Mouse (Mus musculus) CH12.LX (cell line): ENCODE data around the gene E4f1. TPM values are rescaled to one million over a fixed set of nuclear protein-coding genes. Genes with fewer than 3 reads are reported as not detected.

ENCODE experiments used
- polyA plus RNA-seq: library from polyadenylated mRNA; unstranded; fragments of >175 nt; gene quantifications from 2 replicates; pipeline ENCODE4 v1.2.1, GENCODE M21; 2012; ENCODE audit warnings: low read depth; ENCODE audit not compliant: insufficient read length
- total RNA-seq, 2 experiments: library from RNA; depleted of rRNA; stranded (reverse); fragments of 300-350 nt in 1 of 2; fragments of >200 nt in 1 of 2; gene quantifications; 2 replicates each; pipeline ENCODE4 v1.2.3; 2012 to 2014

The E4f1 gene
- total and polyA plus RNA-seq, 3 experiments, result 10.2 to 22.7 (median 16.2) TPM

Other genes starting within 250 kb of the E4f1 start
Only the 20 nearest of the 25 such genes appear.
- gene Ccnf, start 218.8 kb downstream of the E4f1 start, total RNA-seq (2012; rRNA removed), result 40.1 and 40.9 TPM in 2 replicates
- gene Ccnf, start 218.8 kb downstream of the E4f1 start, total RNA-seq (2014; rRNA removed), result 26.4 and 27.7 TPM in 2 replicates
- 57.6 and 60.7 TPM in 2 replicates for gene Ccnf, start 218.8 kb downstream of the E4f1 start, polyA plus RNA-seq
- gene Abca17, start 119.2 kb downstream of the E4f1 start, total RNA-seq (2012; rRNA removed), result not detected in 2 replicates
- gene Abca17, start 119.2 kb downstream of the E4f1 start, total RNA-seq (2014; rRNA removed), result 0.35 TPM in 1 of 2 replicates, not detected in the other
- gene Abca17, start 119.2 kb downstream of the E4f1 start, polyA plus RNA-seq, result not detected in 2 replicates
- 5.7 and 8.4 TPM in 2 replicates for gene Abca3, start 118.4 kb downstream of the E4f1 start, total RNA-seq (2012; rRNA removed)
- gene Abca3, start 118.4 kb downstream of the E4f1 start, total RNA-seq (2014; rRNA removed), result 3.9 and 4.0 TPM in 2 replicates
- 8.7 and 9.1 TPM in 2 replicates for gene Abca3, start 118.4 kb downstream of the E4f1 start, polyA plus RNA-seq
- 160 and 186 TPM in 2 replicates for gene Rnps1, start 55.7 kb downstream of the E4f1 start, total RNA-seq (2012; rRNA removed)
- 288 and 302 TPM in 2 replicates for gene Rnps1, start 55.7 kb downstream of the E4f1 start, total RNA-seq (2014; rRNA removed)
- 252 and 255 TPM in 2 replicates for gene Rnps1, start 55.7 kb downstream of the E4f1 start, polyA plus RNA-seq
- gene Eci1, start 43.7 kb downstream of the E4f1 start, total RNA-seq (2012; rRNA removed), result 97.4 and 122 TPM in 2 replicates
- 94.7 and 100 TPM in 2 replicates for gene Eci1, start 43.7 kb downstream of the E4f1 start, total RNA-seq (2014; rRNA removed)
- gene Eci1, start 43.7 kb downstream of the E4f1 start, polyA plus RNA-seq, result 70.1 and 74.1 TPM in 2 replicates
- gene Dnase1l2, start 27.2 kb downstream of the E4f1 start, total RNA-seq (2012; rRNA removed), result 1.5 and 1.6 TPM in 2 replicates
- gene Dnase1l2, start 27.2 kb downstream of the E4f1 start, total RNA-seq (2014; rRNA removed), result 0.82 TPM in 2 replicates
- 1.1 and 1.3 TPM in 2 replicates for gene Dnase1l2, start 27.2 kb downstream of the E4f1 start, polyA plus RNA-seq
- gene Pgp, start 79 bp upstream of the E4f1 start, total RNA-seq (2012; rRNA removed), result 14.2 and 17.3 TPM in 2 replicates
- gene Pgp, start 79 bp upstream of the E4f1 start, total RNA-seq (2014; rRNA removed), result 31.1 and 41.8 TPM in 2 replicates
- gene Pgp, start 79 bp upstream of the E4f1 start, polyA plus RNA-seq, result 41.1 and 41.6 TPM in 2 replicates
- 0.98 and 1.1 TPM in 2 replicates for gene Bricd5, start 3.6 kb upstream of the E4f1 start, total RNA-seq (2012; rRNA removed)
- not detected in 2 replicates for gene Bricd5, start 3.6 kb upstream of the E4f1 start, total RNA-seq (2014; rRNA removed)
- 0.61 TPM in 1 of 2 replicates, not detected in the other for gene Bricd5, start 3.6 kb upstream of the E4f1 start, polyA plus RNA-seq
- 10.0 and 13.6 TPM in 2 replicates for gene Mlst8, start 8.8 kb upstream of the E4f1 start, total RNA-seq (2012; rRNA removed)
- 10.9 and 14.0 TPM in 2 replicates for gene Mlst8, start 8.8 kb upstream of the E4f1 start, total RNA-seq (2014; rRNA removed)
- gene Mlst8, start 8.8 kb upstream of the E4f1 start, polyA plus RNA-seq, result 21.8 and 24.7 TPM in 2 replicates
- gene Caskin1, start 18.3 kb upstream of the E4f1 start, total RNA-seq (2012; rRNA removed), result 0.08 and 0.21 TPM in 2 replicates
- not detected in 2 replicates for gene Caskin1, start 18.3 kb upstream of the E4f1 start, total RNA-seq (2014; rRNA removed)
- gene Caskin1, start 18.3 kb upstream of the E4f1 start, polyA plus RNA-seq, result 0.71 and 0.80 TPM in 2 replicates
- 122 and 127 TPM in 2 replicates for gene Traf7, start 57.6 kb upstream of the E4f1 start, total RNA-seq (2012; rRNA removed)
- gene Traf7, start 57.6 kb upstream of the E4f1 start, total RNA-seq (2014; rRNA removed), result 109 and 114 TPM in 2 replicates
- gene Traf7, start 57.6 kb upstream of the E4f1 start, polyA plus RNA-seq, result 167 and 176 TPM in 2 replicates
- gene Rab26, start 63.9 kb upstream of the E4f1 start, total RNA-seq (2012; rRNA removed), result 1.3 and 2.2 TPM in 2 replicates
- 0.36 TPM in 1 of 2 replicates, not detected in the other for gene Rab26, start 63.9 kb upstream of the E4f1 start, total RNA-seq (2014; rRNA removed)
- gene Rab26, start 63.9 kb upstream of the E4f1 start, polyA plus RNA-seq, result 0.40 and 0.74 TPM in 2 replicates
- 11.1 and 13.4 TPM in 2 replicates for gene Pkd1, start 79.5 kb upstream of the E4f1 start, total RNA-seq (2012; rRNA removed)
- gene Pkd1, start 79.5 kb upstream of the E4f1 start, total RNA-seq (2014; rRNA removed), result 2.7 and 2.8 TPM in 2 replicates
- 7.5 and 8.3 TPM in 2 replicates for gene Pkd1, start 79.5 kb upstream of the E4f1 start, polyA plus RNA-seq
- 35.2 and 35.4 TPM in 2 replicates for gene Tsc2, start 162.3 kb upstream of the E4f1 start, total RNA-seq (2012; rRNA removed)
- gene Tsc2, start 162.3 kb upstream of the E4f1 start, total RNA-seq (2014; rRNA removed), result 7.8 and 9.1 TPM in 2 replicates
- 54.4 and 69.8 TPM in 2 replicates for gene Tsc2, start 162.3 kb upstream of the E4f1 start, polyA plus RNA-seq
- 21.9 and 24.0 TPM in 2 replicates for gene Nthl1, start 162.4 kb upstream of the E4f1 start, total RNA-seq (2012; rRNA removed)
- gene Nthl1, start 162.4 kb upstream of the E4f1 start, total RNA-seq (2014; rRNA removed), result 20.1 TPM in 2 replicates
- gene Nthl1, start 162.4 kb upstream of the E4f1 start, polyA plus RNA-seq, result 20.4 and 25.7 TPM in 2 replicates
- 4.4 and 5.5 TPM in 2 replicates for gene Slc9a3r2, start 180.0 kb upstream of the E4f1 start, total RNA-seq (2012; rRNA removed)
- 1.8 and 2.1 TPM in 2 replicates for gene Slc9a3r2, start 180.0 kb upstream of the E4f1 start, total RNA-seq (2014; rRNA removed)
- 4.8 and 5.1 TPM in 2 replicates for gene Slc9a3r2, start 180.0 kb upstream of the E4f1 start, polyA plus RNA-seq
- gene Npw, start 188.1 kb upstream of the E4f1 start, total RNA-seq (2012; rRNA removed), result not detected in 2 replicates
- gene Npw, start 188.1 kb upstream of the E4f1 start, total RNA-seq (2014; rRNA removed), result not detected in 2 replicates
- gene Npw, start 188.1 kb upstream of the E4f1 start, polyA plus RNA-seq, result not detected in 2 replicates
- gene Zfp598, start 199.4 kb upstream of the E4f1 start, total RNA-seq (2012; rRNA removed), result 27.9 and 31.8 TPM in 2 replicates
- 22.1 and 23.4 TPM in 2 replicates for gene Zfp598, start 199.4 kb upstream of the E4f1 start, total RNA-seq (2014; rRNA removed)
- 43.5 and 54.0 TPM in 2 replicates for gene Zfp598, start 199.4 kb upstream of the E4f1 start, polyA plus RNA-seq
- 2.2 and 3.9 TPM in 2 replicates for gene Syngr3, start 219.6 kb upstream of the E4f1 start, total RNA-seq (2012; rRNA removed)
- gene Syngr3, start 219.6 kb upstream of the E4f1 start, total RNA-seq (2014; rRNA removed), result 0.23 and 0.32 TPM in 2 replicates
- 0.33 and 0.35 TPM in 2 replicates for gene Syngr3, start 219.6 kb upstream of the E4f1 start, polyA plus RNA-seq
- gene Gfer, start 225.8 kb upstream of the E4f1 start, total RNA-seq (2012; rRNA removed), result 102 and 105 TPM in 2 replicates
- 67.6 and 69.1 TPM in 2 replicates for gene Gfer, start 225.8 kb upstream of the E4f1 start, total RNA-seq (2014; rRNA removed)
- 94.8 and 100.0 TPM in 2 replicates for gene Gfer, start 225.8 kb upstream of the E4f1 start, polyA plus RNA-seq